Mouse (Mus musculus): ENCODE data around the gene Slc13a2.

Slc13a2 gene

GRCm38 (mm10) chr11:78386508-78387043, 35.4 kb downstream of the Slc13a2 start, which contains the start of gene Foxn1:
TSS of gene Foxn1 (minus strand) at chr11:78386558.
- no peak for DNase-seq

- DNase-seq, result no peak
Measured at GRCm38 (mm10) chr11:78385776-78386175, 36.2 kb downstream of the Slc13a2 start.

DNA sequence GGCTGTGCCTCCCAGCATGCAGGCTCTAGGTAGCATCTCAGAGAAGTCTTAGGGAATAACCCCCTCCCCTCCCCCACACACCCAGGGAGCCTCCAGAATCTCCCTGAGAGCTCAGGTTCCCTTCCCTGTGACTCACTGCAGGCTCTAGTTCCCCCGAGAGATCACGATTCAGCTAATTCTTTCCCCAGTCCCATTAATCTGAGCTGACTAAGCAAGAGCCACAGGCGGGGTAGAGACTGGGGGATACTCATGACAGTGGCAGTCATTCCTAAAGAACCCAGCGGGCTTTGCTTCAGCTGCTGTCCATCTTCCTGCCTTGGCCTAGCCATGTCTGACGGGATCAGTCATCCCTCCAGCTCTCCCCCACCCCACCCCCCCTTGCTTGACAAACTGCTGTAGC, 39.3 kb downstream of the Slc13a2 start:
- DNase-seq, result no peak

DNA sequence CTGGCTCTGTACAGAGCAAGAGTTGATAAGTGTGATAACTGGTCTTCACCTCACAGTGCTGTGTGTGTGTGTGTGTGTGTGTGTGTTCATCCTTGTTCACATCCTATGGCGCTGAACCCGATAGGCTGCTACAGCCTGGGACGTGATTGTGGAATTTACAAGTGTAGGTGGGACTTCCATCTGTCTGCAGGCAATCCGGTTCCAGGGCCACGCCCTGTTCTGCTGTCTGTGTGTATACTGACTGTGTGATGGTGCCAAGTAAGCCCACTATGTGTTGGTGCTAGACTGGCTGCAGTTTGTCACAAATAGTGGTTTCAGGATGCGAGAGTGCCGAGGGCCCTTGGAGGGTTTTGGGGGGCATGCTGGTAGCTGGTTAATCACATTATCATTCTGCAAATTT, 39.7 kb downstream of the Slc13a2 start:
- no peak for DNase-seq

DNA sequence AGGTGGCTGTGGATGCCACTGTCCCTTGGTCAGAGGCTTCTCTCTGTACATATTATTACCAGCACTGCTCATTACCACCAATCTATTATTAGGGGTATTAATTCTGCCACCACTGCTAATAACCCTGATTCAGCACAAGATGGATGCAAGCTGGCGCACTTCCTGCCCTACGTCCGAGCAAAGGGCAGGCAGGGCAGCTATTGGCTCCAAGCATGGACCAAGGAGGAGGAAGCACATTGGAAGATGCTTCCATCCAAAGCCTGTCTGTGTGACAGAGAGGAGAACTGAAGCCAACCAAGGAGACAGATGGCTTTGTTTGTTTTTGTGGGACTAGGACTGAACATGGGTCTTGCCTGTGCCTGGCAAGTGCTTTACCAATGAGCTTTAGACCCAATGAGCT, 41.0 kb downstream of the Slc13a2 start:
- DNase-seq, result no peak

DNA sequence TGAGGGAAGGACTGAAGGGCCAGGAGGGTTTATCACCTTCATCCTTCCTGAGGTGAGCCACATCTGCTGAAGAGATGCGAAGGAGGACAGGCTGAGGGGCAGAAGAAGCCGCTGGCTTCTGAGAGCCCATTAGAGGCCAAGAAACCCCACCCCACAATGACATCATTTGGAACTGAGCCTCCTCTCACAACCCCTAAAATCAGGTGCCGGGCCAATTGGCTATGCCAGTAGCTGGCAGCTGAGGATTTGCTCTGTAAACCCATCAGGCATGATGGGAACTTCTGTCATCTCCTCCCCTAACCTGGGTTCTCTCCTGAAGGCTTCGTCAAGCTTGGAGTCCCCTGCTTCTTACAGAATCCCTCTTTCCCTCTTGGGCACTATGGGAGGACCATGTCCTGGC, 41.7 kb downstream of the Slc13a2 start:
- DNase-seq, result no peak

DNA sequence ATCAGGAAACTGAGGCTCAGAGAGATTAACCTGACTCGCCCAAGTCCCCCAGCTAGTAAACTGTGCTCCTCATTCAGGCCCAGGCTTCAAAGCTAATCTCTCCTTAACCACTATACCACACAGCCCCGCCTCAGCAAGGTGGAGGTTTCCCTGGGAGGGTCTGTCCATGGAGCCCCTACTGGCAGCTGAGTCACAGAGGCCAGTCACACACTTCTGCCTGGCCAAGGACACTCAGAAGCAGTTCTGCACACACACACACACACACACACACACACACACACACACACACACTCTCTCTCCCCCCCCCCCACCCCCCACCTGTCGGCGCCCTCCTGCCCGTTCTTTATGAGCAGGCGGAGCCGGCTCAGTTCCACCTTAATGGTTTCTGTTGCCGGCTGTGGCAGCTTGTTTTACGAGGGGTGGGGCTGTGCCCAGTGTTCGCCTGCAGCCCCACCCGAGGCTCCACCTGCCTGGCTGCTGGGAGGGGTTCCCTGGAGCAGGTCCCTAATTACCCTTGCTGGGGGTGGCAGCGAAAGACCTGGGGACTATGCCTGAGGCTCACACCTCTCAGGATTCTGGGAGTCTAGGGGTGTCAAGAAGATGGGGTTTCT, 44.4 kb downstream of the Slc13a2 start:
- peak in 1 of 2 experiments; percentile 29 for DNase-seq

DNA sequence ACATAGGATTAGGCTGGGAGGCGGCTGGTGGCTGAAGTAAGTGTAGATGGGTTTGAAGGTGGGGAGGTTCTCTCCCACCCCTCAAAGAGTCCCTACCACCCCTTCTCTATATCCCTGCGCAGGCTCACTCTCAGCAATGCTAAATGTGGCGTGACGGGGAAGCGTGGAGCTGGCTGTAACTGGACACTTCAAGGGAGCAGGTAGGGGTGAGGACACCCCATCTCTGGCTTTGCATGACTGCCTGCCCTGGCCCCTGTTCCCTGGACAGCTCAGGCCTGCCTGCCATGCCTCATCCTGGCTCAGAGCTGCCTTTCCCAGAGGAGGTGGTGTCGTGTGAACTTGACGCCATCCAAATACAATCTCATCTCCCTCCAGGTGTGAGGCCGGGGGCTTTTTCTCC, 47.9 kb downstream of the Slc13a2 start:
- DNase-seq, result no peak

DNA sequence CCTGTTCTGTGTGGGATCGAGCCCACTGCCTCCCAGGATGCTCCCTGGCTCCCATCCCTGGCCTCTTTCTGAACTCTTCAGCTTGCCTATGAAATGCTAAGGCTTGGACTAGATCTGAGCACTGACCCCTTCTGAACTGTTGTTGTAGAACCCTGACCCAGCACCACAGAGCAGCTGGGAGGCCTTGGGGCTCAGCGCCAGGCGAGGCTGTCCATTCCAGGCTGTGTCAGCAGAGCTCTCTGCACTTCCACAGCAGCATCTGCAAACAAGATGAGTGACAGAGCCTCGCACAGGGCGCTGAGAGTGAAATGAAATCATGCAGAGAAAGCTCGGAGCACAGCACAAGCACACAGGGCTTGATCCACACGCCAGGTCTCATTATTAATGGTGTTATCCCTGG, 49.4 kb downstream of the Slc13a2 start:
- DNase-seq, result peak; percentile 55 to 64

DNA sequence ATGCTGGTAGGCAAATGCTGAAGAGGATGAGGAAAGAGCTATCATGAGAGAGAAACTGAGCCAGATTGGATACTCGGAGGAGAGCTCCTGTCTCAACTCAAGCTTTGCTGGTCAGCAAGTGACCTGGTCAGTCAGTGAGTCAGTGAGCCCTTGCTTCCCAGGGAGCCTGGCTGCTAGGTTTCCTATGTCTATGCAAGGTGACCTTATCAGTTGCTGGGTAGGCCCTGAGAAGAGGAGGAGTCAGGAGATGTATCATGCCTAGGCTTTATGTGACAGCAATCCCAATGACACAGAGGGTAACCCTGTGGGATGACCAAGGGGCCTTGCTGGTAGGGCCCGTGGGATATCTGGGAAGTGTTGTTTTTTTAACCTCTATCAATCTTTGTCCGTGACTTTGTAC, 49.9 kb downstream of the Slc13a2 start:
- no peak for DNase-seq

DNA sequence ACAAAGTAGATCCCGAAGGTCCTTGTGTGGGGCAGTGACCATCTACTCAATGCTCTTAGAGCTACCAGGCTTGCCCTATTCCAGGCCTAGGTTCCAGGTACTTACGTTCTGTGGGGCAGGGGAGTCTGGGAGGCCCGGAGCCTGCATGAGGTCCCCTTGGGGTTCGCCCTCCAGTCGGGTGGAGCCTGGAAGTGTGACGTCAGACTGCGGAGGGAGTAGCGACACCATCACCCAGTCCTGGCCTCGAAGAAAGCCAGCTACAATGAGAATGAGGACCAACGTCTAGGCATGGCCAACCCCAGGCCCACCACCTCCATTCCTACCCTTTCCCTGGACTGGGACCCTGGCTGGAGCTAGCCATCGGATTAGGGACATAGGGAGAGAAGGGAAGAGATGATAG, 50.3 kb downstream of the Slc13a2 start:
- no peak for DNase-seq

DNA sequence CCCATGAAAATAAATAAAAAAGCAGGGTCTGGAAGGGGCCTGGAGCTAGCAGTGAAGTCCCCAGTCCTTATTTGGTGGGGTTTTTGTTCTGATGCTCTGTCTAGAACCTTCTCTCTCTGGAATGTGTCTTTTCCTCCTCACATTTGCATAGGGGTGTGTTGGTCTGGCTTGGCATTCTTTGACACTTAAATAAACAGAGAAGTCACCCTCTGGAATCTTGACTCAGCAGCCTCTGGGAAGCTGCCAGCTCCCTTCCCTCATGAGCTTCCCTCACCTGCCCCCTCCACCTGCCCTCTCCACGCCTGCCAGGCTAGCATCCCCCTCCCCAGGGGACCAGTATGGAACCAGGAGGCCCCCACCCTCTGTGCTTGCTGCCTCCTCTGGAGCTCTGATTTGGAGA, 51.6 kb downstream of the Slc13a2 start:
- DNase-seq, result no peak

GRCm38 (mm10) chr11:78367456-78368225, 54.4 kb downstream of the Slc13a2 start:
- DNase-seq, result no peak

DNA sequence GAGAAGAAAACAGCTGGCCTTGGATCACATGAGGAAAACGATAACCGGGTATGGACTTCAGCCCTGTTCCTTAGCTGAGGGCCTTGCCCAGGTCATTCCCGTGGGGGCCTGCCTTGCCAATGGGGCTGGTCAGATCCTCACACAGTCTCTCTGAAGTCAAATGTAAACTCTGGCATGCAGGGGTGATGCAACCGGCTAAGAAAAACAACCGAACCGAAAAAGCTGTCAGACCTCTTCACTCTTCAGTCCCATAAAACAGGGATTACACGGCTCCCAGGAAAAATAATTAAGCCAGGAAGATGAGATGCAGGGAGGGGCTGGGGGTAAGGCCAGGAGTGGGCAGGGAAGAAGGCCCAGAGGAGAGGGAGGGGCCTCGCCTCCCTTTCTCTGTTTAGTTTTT, 57.9 kb downstream of the Slc13a2 start:
- peak; percentile 29 to 52 for DNase-seq

- peak; percentile 57 to 60 for DNase-seq
Measured at GRCm38 (mm10) chr11:78363309-78364007, 58.6 kb downstream of the Slc13a2 start.

GRCm38 (mm10) chr11:78360789-78361131, 61.3 kb downstream of the Slc13a2 start:
- DNase-seq, result no peak

GRCm38 (mm10) chr11:78360125-78360788, 61.8 kb downstream of the Slc13a2 start:
- DNase-seq, result peak; percentile 83 to 94

GRCm38 (mm10) chr11:78358330-78359007, 63.5 kb downstream of the Slc13a2 start:
- DNase-seq, result peak; percentile 38 to 73

DNA sequence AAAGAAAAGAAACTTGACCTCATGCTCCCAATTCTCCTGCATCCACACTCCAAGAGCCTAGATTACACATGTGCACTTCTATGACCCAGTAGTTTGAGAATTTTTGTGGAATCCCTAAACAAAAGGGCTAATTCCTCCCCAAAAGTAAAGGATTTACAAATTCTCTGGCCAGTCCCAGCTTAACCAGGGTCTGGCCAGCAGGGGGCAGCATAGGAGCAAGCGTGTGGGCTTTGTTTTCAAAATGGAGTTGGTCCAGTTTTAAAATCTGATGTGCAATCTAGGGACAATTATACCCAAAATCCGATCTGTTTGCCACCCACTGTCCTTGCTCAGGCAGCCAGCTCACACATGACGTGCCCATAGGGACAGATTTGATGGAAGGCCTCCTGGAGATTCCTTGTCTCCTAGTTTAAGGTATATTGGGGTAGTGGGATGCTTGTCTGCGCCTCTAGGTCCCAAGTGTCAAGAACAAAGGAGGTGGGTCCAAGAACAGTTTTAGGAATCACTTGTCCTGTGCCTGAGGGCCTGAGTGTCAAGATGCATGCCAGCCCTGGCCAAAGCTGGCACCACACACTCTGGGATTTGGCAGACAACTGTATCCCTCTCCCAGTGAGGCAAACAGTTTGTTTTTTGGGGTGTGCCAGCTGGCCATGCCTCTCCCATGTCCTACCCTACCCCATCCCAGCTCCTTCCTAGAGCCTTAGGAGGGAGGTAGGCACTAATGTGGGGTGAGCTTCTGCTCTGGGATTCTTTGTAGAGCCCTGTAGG, 66.4 kb downstream of the Slc13a2 start:
- DNase-seq, result peak; percentile 41 to 90

DNA sequence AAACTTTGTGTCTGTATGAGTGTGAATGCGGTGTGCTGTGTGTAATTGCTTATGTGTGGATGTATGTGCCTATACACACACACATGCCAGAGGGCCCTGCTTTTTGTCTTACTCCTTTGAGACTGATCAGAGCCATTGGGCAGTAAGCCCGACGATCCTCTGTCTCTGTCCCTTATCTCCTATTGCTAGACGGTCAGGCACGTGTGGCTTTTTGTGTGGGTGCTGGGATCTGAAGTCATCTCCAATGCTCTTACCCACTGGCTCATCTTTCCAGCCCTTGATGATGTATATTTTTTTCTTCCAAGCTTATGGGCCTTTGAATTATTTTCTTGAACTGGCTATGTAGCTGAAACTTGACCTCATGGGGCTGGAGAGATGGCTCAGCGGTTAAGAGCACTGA, 67.1 kb downstream of the Slc13a2 start:
- DNase-seq, result no peak

GRCm38 (mm10) chr11:78353081-78353480, 68.9 kb downstream of the Slc13a2 start:
- no peak for DNase-seq

Data from kidney, postnatal 36 days (tissue).